Mouse (Mus musculus) MEL (cell line): Measurements from ENCODE around the gene Mindy1.

Experiments
- CTCF ChIP-seq, 3 experiments: IDR thresholded peaks in 2 of 3; conservative IDR thresholded peaks in 1 of 3; 2 replicates each; pipeline ENCODE4 v1.5.1; 2011 to 2012; ENCODE audit warnings: low read length in 3 of 3, low read depth in 2 of 3, mild to moderate bottlenecking in 2 of 3, improper control_type of control experiment in 1 of 3, inconsistent platforms in 1 of 3, mixed read lengths in 1 of 3, moderate library complexity in 1 of 3; ENCODE audit not compliant: control insufficient read depth in 1 of 3, insufficient read depth in 1 of 3, poor library complexity in 1 of 3, severe bottlenecking in 1 of 3
- GATA1 ChIP-seq: IDR thresholded peaks from 2 replicates; pipeline ENCODE4 v1.6.1; 2011; ENCODE audit warnings: low read depth, low read length, improper control_type of control experiment
- MYB ChIP-seq: IDR thresholded peaks from 2 replicates; pipeline ENCODE4 v1.6.1; 2011; ENCODE audit warnings: mild to moderate bottlenecking, low read depth, low read length, improper control_type of control experiment
- POLR2A ChIP-seq, 2 experiments: IDR thresholded peaks; 2 replicates each; pipeline ENCODE4 v1.6.1; 2011 to 2012; ENCODE audit warnings: low read length in 2 of 2, mild to moderate bottlenecking in 2 of 2, control low read depth in 1 of 2, improper control_type of control experiment in 1 of 2, low read depth in 1 of 2, moderate library complexity in 1 of 2; ENCODE audit not compliant: control insufficient read depth in 1 of 2, insufficient read depth in 1 of 2, poor library complexity in 1 of 2
- TCF12 ChIP-seq: IDR thresholded peaks from 2 replicates; pipeline ENCODE4 v1.6.1; 2014; ENCODE audit warnings: low read depth, mild to moderate bottlenecking, inconsistent platforms, low read length, improper control_type of control experiment, moderate library complexity

DNA sequence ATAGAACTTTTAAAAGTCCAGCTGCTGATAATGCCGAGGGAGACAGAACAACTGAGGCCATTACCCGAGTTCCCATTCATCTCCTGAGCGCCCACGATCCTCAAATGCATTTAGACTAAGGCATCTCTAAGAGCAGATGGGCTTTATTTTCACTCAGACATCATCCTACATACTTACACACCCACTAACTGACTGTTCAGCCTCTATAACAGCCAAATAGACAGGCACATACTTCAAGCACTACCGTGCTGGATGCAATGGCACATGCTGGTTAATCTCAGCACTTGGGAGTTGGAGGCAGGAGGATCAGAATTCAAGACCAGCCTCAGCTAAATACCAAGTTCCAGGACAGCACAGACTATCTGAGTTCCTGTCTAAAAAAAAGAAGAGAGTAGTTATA, 11.4 kb upstream of the Mindy1 start:
- TF ChIP-seq CTCF (IDR thresholded peaks at IDR 0.05 in 2 of 3, conservative IDR thresholded peaks at IDR 0.05 in 1 of 3; ENCODE audit: control insufficient read depth in 1 of 3, insufficient read depth in 1 of 3, low read depth in 2 of 3, low read length in 3 of 3, poor library complexity in 1 of 3, severe bottlenecking in 1 of 3) (no peak), GATA1 (no peak), POLR2A (IDR thresholded peaks at IDR 0.05; ENCODE audit: control insufficient read depth in 1 of 2, insufficient read depth in 1 of 2, low read depth in 1 of 2, low read length in 2 of 2, poor library complexity in 1 of 2) (no peak), TCF12 (no peak), MYB (no peak)
